Mouse (Mus musculus): ENCODE data around the gene Lss.

The Lss gene

DNA sequence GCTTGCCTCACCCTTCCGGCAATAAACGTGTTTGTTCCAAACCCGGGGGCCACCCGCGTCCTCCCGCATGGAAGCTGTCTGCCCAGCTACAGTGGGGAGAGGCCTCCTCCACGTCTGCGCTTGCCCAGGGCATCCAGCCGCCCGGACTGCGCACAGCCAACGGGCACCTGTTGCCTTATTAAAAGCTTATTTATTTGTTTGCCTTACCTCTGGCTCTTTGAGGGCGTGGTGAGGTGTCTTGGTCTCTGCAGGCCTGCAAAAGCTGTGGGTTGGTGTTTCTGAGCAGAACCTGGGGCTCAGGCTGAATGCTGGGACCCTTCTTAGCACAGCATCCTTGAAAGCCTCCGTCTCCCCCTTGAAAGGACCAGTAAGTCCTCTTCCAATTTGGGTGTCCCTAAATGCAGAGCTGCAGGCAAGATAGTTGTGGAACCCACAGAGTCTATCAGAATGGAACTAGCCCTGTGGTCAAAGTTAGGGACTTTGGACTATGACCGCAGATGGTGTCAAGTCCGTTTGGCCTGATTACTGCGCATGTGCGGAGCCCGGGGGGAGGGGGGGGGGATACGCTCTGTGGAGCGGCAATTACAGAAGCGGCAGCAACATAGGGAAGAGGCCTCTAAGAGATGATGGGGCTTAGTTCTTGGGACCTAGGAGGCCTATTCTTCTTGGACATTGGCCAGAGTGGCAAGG lies 38.8 kb downstream of the Lss start:
- DNase-seq (ENCODE audit: low spot score) = no peak

DNA sequence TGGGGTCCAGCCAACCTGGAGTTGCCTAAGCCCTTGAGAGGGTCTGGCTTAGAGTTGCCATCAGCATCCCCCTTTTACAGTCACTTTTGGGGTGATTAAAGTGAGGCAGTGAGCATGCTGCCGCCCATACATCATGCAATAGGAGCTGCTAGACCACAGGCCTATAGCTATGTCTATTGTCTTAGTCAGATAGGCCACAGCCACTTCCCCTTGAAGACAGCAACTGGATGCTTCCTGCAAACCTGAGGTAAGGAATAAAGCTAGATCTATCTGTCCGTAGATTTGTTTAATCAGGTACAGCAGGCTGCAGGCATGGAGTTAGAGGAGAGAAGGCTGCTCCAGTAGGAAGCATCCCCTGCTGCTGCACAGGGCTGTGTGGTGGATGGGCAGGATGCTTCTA lies 39.7 kb downstream of the Lss start:
- DNase-seq (ENCODE audit: low spot score) = no peak

DNA sequence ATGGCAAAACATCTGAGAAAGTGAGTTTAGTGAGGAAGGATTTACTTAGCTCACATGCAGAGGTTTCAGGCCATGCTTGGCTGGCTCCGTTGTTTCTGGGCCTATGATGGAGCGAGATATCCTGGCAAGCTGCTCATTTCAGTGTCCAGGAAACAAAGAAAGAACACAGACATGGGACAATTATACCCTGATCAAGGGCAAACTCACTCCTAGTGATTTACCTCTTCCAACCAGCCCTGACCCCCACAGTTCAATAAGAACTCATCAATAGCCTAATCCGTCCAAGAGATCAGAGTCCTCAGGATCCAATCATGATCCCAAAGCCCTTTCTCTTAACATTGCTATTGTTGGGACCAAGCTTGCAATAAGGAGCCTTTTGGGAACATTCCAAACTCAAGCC lies 40.8 kb downstream of the Lss start:
- no peak for DNase-seq (ENCODE audit: low spot score)

DNA sequence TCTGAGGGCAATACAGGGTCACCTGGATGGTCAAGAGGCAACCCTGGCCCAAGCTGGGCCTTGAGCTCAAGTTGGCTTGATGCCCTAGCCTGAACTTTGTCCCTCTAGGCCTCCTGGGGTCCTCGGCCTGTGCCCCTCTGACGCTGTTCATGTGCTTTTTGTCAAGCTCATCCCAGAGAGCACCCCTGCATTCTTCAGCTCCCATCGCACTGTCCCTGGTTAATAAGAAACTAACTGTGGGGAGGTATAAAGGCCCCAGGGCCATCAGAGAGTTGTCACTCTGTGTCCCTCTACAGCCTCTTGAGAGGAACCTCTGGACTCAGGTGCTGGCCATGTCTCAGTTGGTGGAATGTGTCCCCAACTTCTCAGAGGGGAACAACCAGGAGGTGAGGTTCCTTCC lies 44.0 kb downstream of the Lss start, which contains the start of gene Ftcd:
Gene Ftcd, plus strand, starts transcription at position 275 of the 400 bp plus-strand sequence.
- no peak for DNase-seq (ENCODE audit: low spot score)

DNA sequence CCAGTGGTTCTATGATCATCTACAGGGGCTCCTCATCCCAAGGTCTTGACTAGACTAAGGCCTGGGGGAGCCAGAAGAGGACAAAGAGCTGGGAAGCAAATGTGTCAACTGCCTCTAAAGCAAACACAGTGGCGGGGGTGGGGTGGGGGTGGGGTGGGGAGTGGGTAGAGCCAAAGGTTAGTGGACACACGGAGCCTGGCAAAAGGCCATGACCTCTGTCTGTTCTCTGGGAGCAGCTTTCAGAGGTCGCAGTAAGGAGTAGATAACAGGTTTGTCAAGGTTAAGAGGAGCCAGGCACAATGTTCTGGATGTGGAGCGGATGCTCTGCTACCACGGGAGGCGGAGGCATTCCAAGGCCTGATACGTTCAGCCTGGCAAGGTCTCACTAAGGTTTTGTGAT lies 45.5 kb downstream of the Lss start:
- no peak for DNase-seq (ENCODE audit: low spot score)

DNA sequence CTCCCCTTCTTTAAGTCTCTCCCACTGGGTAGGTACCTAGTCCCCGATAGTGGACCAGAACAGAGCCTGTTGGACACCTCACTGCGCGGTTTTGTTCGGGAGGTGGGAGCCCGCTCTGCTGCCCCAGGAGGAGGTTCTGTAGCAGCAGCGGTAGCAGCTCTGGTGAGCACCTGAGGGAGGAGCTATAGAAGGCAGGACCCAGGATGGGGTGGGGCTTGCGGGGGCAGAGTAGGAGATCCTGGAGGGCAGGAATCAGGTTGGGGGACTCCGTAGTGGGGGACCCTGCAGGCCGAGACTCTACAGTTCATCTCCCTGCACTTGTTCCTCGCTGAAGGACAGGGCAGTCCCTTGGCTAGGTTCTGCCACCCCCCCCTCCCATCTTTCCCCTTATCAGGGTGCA lies 52.8 kb downstream of the Lss start:
- no peak for DNase-seq (ENCODE audit: low spot score)

DNA sequence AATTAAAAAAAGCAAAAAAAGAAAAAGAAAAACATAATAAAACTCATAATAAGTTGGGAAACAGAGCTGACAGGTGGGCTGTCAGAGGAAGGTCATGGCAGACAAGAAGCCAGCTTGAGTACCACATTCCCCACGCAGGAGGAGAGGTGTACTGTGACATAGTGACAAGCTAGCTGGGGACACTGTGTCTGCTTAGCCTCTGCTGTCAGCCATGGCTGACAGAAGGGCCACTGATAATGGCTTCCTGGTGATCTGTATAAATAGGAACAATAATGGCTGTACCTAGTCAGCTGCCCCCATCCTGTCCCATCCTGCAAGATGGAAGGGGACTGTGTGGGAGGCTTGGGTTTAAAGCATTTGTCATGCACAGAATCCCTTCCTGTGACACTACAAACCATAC lies 54.8 kb downstream of the Lss start:
- no peak for DNase-seq (ENCODE audit: low spot score)

DNA sequence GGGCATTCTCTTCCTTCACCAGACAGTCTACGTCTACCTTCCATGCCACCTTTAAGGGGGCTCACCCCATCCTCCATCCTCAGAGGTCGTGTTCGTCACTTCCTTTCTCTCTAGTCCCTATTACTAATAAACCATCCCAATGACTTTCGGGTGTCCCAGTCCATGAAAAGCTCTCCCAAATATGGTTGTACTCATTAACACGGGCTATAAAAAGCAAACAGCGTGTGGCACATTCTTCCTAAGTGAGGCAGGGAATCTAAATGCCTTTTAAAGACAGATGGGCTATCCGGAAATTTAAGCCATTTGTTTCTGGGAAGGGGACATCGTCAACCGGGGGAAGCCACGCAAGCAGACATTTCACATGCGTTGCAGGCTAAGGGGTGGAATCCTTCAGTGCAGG lies 58.8 kb downstream of the Lss start:
- DNase-seq (ENCODE audit: low spot score) = no peak

DNA sequence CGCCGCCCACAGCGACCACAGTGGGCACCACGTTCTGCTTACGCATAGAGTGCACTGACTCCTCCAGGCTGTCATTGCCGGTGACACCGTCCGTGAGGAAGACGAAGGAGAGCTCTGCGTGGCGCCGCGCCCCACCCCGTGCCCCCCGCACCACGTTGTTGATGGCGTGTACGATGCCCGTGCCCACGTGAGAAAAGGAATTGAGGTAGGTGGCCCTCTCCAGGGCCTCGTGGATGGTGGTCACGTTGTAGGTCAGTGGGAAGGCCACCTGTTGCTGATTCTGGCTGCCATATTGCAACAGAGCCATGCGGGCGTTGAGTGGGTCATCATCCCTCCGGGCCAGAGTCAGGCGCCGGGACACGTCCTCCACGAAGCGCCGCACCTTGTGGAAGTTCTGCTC lies 65.0 kb downstream of the Lss start:
- no peak for DNase-seq (ENCODE audit: low spot score)

DNA sequence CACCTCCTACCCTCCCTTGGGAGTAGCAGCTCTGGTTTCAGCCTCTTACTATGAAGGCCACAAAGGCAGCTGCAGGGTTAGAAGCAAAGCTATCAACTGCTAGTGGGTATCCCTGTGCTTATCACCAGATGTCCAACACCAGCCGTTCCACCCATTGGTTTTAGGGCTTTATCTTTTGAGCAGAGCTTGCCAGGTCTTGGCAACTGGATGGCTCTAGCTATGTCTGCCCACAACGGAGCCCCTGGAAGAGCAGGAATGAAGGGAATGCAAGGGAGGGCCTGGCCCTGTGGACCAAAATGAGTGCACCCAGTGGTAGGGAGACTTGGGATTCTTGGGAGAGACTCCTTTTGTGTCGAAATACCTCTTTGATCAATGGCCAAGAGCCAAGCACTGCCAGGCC lies 71.3 kb downstream of the Lss start:
- DNase-seq (ENCODE audit: low spot score) = no peak
